Mouse (Mus musculus) C2C12 (cell line): ENCODE results near the gene Jade1. TPM values are rescaled to one million over a fixed set of nuclear protein-coding genes. Genes with fewer than 3 reads are reported as not detected.

ENCODE experiments used
- H3K27me3 ChIP-seq: one replicate; pipeline ENCODE4 v1.6.1; 2011; ENCODE audit not compliant: control insufficient read depth, insufficient read depth, insufficient read length
- H3K36me3 ChIP-seq: one replicate; pipeline ENCODE4 v1.6.1; 2011; ENCODE audit not compliant: control insufficient read depth, insufficient read depth
- H3K4me3 ChIP-seq: one replicate; pipeline ENCODE4 v1.5.1; 2011; ENCODE audit warnings: mild to moderate bottlenecking, control low read depth; ENCODE audit not compliant: poor library complexity, insufficient read depth, severe bottlenecking
- H3K79me2 ChIP-seq: one replicate; pipeline ENCODE4 v1.6.1; 2011; ENCODE audit not compliant: control insufficient read depth, insufficient read depth
- H3K79me3 ChIP-seq: one replicate; pipeline ENCODE4 v1.6.1; 2011; ENCODE audit warnings: low read depth, control low read depth
- H3ac ChIP-seq: one replicate; pipeline ENCODE3; 2011; ENCODE audit warnings: low read depth; ENCODE audit not compliant: control insufficient read depth, insufficient read length
- CEBPB ChIP-seq: IDR thresholded peaks from one replicate; pipeline ENCODE4 v1.6.1; 2011; ENCODE audit warnings: low read depth, mild to moderate bottlenecking, control low read depth, moderate library complexity
- CTCF ChIP-seq: IDR thresholded peaks from one replicate; pipeline ENCODE4 v1.5.1; 2011; ENCODE audit not compliant: control insufficient read depth, insufficient read depth, insufficient read length
- FOSL1 ChIP-seq: IDR thresholded peaks from one replicate; pipeline ENCODE4 v1.8.0; 2011; ENCODE audit warnings: mild to moderate bottlenecking, low read length; ENCODE audit not compliant: poor library complexity, insufficient read depth, severe bottlenecking
- MAX ChIP-seq: IDR thresholded peaks from one replicate; pipeline ENCODE4 v1.6.1; 2011; ENCODE audit warnings: mild to moderate bottlenecking, control low read depth
- MYOD1 ChIP-seq: IDR thresholded peaks from one replicate; pipeline ENCODE4 v1.6.1; 2011; ENCODE audit warnings: low read depth; ENCODE audit not compliant: control insufficient read depth, insufficient read length
- MYOG ChIP-seq: IDR thresholded peaks from one replicate; pipeline ENCODE4 v1.6.1; 2011; ENCODE audit not compliant: control insufficient read depth, insufficient read length; ENCODE audit errors: extremely low read depth
- USF1 ChIP-seq: IDR thresholded peaks from one replicate; pipeline ENCODE4 v1.6.1; 2011; ENCODE audit warnings: low read depth, mild to moderate bottlenecking, control low read depth, moderate library complexity
- polyA plus RNA-seq: library from polyadenylated mRNA; unstranded; fragments of >200 nt; fragmentation: generic; extraction: Trizol; gene quantifications from one replicate; pipeline ENCODE4 v1.2.1, GENCODE M21; 2012; ENCODE audit warnings: missing spikeins

Gene Jade1
- polyA plus RNA-seq, 1 experiment: 25.1 TPM

GRCm38 (mm10) chr3:41614230-41614985, 58.9 kb downstream of the Jade1 start:
- TF ChIP-seq MYOG: no peak
- no peak for TF ChIP-seq USF1
- TF ChIP-seq CEBPB: no peak
- TF ChIP-seq FOSL1: no peak
- no peak for TF ChIP-seq MYOD1
- Histone ChIP-seq H3K4me3 (no peak overlapping the region), H3K36me3 (peaks cover 66% of the 10 kb centered on the region), H3K79me2 (no peaks in the 10 kb centered on the region), H3K79me3 (no peaks in the 10 kb centered on the region), H3ac (no peak overlapping the region), H3K27me3 (no peaks in the 10 kb centered on the region)

- no peaks in the 10 kb centered on the region for H3K79me3 ChIP-seq
- H3K4me3 ChIP-seq: no peak overlapping the region
- H3K79me2 ChIP-seq: no peaks in the 10 kb centered on the region
- no peak overlapping the region for H3ac ChIP-seq
- peaks cover 30% of the 10 kb centered on the region for H3K36me3 ChIP-seq
- TF ChIP-seq CTCF: no peak
- TF ChIP-seq FOSL1: no peak
- no peak for TF ChIP-seq MAX
- TF ChIP-seq CEBPB: no peak
- no peak for TF ChIP-seq MYOG
- no peak for TF ChIP-seq MYOD1
- no peak for TF ChIP-seq USF1
- no peaks in the 10 kb centered on the region for H3K27me3 ChIP-seq
These were observed 62.5 kb downstream of the Jade1 start for GRCm38 (mm10) chr3:41618036-41618435.

DNA sequence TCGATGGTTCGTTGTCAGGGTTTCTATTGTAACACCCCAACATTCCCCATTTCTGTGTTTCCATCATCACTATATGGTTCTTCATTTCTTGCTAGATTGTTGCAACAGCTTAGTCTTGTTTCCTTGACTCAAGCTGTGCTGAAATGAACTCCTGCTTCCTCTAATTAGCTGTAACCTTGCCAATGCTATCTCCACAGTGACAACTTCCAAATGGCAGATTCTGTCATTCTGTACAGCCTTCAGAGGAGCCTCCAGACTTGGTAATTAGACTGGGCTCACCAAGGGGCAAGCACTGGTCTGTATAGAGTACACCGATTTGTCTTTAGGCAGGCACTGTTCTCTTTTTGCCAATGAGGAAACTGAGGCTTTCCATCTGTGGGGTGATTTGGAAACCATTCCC, 63.0 kb downstream of the Jade1 start:
- TF ChIP-seq MYOG: no peak
- no peak for TF ChIP-seq USF1
- TF ChIP-seq MYOD1: no peak
- TF ChIP-seq MAX: no peak
- no peak for TF ChIP-seq CTCF
- no peak for TF ChIP-seq FOSL1
- no peak for TF ChIP-seq CEBPB
- no peak overlapping the region for H3K4me3 ChIP-seq
- H3K79me2 ChIP-seq: no peaks in the 10 kb centered on the region
- H3K36me3 ChIP-seq: peaks cover 25% of the 10 kb centered on the region
- no peaks in the 10 kb centered on the region for H3K27me3 ChIP-seq
- no peak overlapping the region for H3ac ChIP-seq
- H3K79me3 ChIP-seq: no peaks in the 10 kb centered on the region

DNA sequence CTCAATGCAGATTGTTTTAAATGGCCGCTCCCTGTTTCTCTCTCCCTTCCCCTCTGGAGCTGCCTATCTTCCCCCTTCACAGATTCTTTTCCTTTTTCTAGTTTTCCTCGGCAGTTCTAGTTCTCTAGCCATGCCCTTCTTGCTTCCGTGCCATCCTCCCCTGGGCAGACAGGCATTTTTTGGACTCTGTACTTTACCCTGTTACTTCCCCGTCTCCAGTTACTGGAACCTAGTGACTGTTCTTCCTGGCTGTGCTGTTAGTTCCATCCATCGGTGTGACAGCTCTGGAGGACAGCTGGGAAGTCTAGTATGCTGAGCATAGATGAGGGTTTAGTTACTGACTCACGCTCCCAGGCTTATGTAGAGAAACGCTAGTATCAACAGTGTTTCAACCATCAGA, 65.4 kb downstream of the Jade1 start:
- no peaks in the 10 kb centered on the region for H3K79me3 ChIP-seq
- H3K4me3 ChIP-seq: no peak overlapping the region
- H3ac ChIP-seq: no peak overlapping the region
- H3K79me2 ChIP-seq: no peaks in the 10 kb centered on the region
- TF ChIP-seq MYOD1: no peak
- no peak for TF ChIP-seq FOSL1
- no peak for TF ChIP-seq CTCF
- no peak for TF ChIP-seq MYOG
- no peak for TF ChIP-seq MAX
- TF ChIP-seq CEBPB: no peak
- TF ChIP-seq USF1: no peak
- H3K27me3 ChIP-seq: no peaks in the 10 kb centered on the region
- peaks cover under 1% of the 10 kb centered on the region for H3K36me3 ChIP-seq

DNA sequence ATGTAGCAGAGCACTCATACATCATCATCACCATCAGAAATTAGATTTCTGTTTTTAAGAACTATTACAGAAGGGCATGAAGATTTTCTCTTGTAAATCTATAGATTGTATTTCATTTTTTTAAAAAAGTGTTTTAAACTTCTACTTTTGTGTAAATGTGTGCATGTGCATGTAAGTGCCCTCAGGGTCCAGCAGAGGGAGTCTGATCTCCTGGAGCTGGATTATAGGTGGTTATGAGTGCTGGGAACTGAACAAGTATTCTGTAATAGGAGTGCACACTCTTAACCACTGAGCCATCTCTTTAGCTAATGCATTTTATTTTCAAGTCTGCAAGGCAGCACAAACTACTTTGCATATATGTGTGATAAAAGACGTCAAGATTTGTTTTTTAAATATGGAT, 100.1 kb downstream of the Jade1 start:
- no peaks in the 10 kb centered on the region for H3K27me3 ChIP-seq
- TF ChIP-seq CEBPB (no peak), CTCF (no peak), FOSL1 (no peak), MYOD1 (no peak), MAX (no peak), MYOG (no peak)

More for the DNA sequence above, 100.1 kb downstream of the Jade1 start:
- Histone ChIP-seq H3K36me3 (peaks cover 17% of the 10 kb centered on the region), H3K79me3 (no peaks in the 10 kb centered on the region), H3K4me3 (no peak overlapping the region), H3ac (no peak overlapping the region), H3K79me2 (no peaks in the 10 kb centered on the region)

Other genes with a start within 250 kb of the Jade1 start
- gene Sclt1, start 186.8 kb downstream of the Jade1 start, polyA plus RNA-seq: 2.1 TPM
- gene D3Ertd751e, start 186.9 kb downstream of the Jade1 start, polyA plus RNA-seq: 0.73 TPM